Mouse (Mus musculus) hindbrain, embryonic 11.5 days (tissue): ENCODE measurements at regions not wholly inside any gene's neighbourhood (a gene's known extent, or its start where the extent isn't known, plus 50 kb on each side); places are given as distances from the start of the nearest gene placed in this dataset.

Experiments used
- ATAC-seq: fragments of 200-750 bp; cut with Nextera tagmentation; 2 replicates; pipeline ENCODE4 v1.8.0; 2017; ENCODE audit warnings: mild to moderate bottlenecking, moderate TSS enrichment, moderate library complexity; ENCODE audit not compliant: low FRiP score
- DNase-seq: peaks from one replicate; pipeline ENCODE4 v3.0.0-alpha.2; 2015; ENCODE audit warnings: low spot score
- H3K27ac ChIP-seq: fragments of 300-500 bp; sonication (generic); 2 replicates; pipeline ENCODE4 v1.5.1; 2014; ENCODE audit warnings: mild to moderate bottlenecking, low read depth, low read length
- H3K27me3 ChIP-seq: fragments of 300-500 bp; sonication (generic); 2 replicates; pipeline ENCODE4 v1.6.1; 2014; ENCODE audit warnings: mild to moderate bottlenecking, low read length, moderate library complexity, mixed read lengths; ENCODE audit not compliant: control insufficient read depth, insufficient read depth
- H3K36me3 ChIP-seq: fragments of 300-500 bp; sonication (generic); 2 replicates; pipeline ENCODE4 v1.6.1; 2014; ENCODE audit warnings: mild to moderate bottlenecking, low read length, moderate library complexity, mixed read lengths; ENCODE audit not compliant: control insufficient read depth, insufficient read depth
- H3K4me1 ChIP-seq: fragments of 300-500 bp; sonication (generic); replicated peaks from 2 replicates; pipeline ENCODE4 v1.6.1; 2014; ENCODE audit warnings: low read length, mixed read lengths; ENCODE audit not compliant: control insufficient read depth, insufficient read depth
- H3K4me2 ChIP-seq: fragments of 300-500 bp; sonication (generic); replicated peaks from 2 replicates; pipeline ENCODE4 v1.6.1; 2014; ENCODE audit warnings: mild to moderate bottlenecking, low read depth, low read length
- H3K4me3 ChIP-seq: fragments of 300-500 bp; sonication (generic); 2 replicates; pipeline ENCODE4 v1.5.1; 2014; ENCODE audit warnings: low read depth, low read length
- H3K9ac ChIP-seq: fragments of 300-500 bp; sonication (generic); 2 replicates; pipeline ENCODE4 v1.6.1; 2014; ENCODE audit warnings: low read depth, low read length
- H3K9me3 ChIP-seq: fragments of 300-500 bp; sonication (generic); 2 replicates; pipeline ENCODE4 v1.6.1; 2016; ENCODE audit warnings: low read length; ENCODE audit not compliant: control insufficient read depth
- WGBS: fragments of 180-500 bp; shearing (Covaris S2); extraction: QIAGEN DNeasy Blood & Tissue Kit; methylation state at CpG from one replicate; pipeline ENCODE4 v1.1.7; 2014; 5-methylcytosine and 5-hydroxymethylcytosine counted together

DNA sequence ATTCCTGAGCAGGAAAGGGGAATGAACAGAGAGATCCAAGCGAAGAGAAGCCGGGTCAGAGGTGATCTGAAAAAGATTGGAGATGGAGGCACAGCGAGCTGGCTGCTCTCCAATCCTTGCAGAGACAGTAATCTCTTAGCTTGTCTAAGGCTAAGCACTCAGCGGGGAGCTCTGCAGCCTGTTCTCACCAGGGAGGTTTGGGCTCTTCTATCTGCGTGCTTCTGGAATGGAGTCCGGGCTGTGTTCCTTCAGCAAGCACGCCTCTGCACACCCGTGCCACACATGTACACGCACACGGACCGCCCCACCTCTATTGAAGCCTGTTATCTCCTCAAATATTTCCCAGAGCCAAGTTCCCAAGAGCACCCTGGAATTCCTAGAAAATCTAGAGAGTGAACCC lies 161.3 kb downstream of the Cct6b start:
- 42% methylated on average over 11 of the region's 11 CpGs for WGBS
- 0 out of 2 replicates have a peak, but pooled peaks cover 2% of the 10 kb centered on the region for H3K4me1 ChIP-seq
- H3K4me2 ChIP-seq: no peak overlapping the region
- 0 out of 2 replicates have a peak, but pooled peaks cover 3% of the 10 kb centered on the region for H3K27me3 ChIP-seq
- no peak overlapping the region for H3K9ac ChIP-seq
- H3K36me3 ChIP-seq: no peaks in the 10 kb centered on the region
- ATAC-seq (no peak), DNase-seq (no peak)
- H3K4me3 ChIP-seq: no peak overlapping the region
- H3K9me3 ChIP-seq: no peaks in the 10 kb centered on the region
- no peak overlapping the region for H3K27ac ChIP-seq

DNA sequence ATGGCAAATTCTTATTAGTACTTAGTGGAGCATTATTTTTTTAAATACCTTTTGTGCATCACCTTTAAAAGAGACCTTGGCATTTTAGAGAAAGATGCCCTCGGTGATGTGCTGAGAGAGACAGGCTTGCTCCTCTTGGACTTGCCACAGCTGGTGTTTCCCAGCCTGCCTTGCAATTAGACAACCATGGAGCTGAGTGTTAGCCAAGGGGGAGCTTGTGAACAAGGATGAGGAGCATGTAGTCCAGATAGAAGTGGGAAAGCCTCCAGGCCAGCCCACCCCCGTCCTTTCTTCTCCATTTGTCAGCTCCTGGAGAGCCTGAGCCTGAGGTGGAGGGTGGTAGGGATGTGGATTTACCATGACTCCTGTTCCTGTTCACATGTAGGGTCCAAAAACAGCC lies 161.9 kb downstream of the Cct6b start:
- Histone ChIP-seq H3K27ac (no peak overlapping the region), H3K4me1 (0 out of 2 replicates have a peak, but pooled peaks cover 2% of the 10 kb centered on the region), H3K9ac (no peak overlapping the region), H3K4me3 (no peak overlapping the region), H3K9me3 (no peaks in the 10 kb centered on the region), H3K27me3 (0 out of 2 replicates have a peak, but pooled peaks cover 3% of the 10 kb centered on the region), H3K36me3 (no peaks in the 10 kb centered on the region), H3K4me2 (no peak overlapping the region)
- DNase-seq (no peak), ATAC-seq (no peak)
- WGBS: 54% methylated on average over 2 of the region's 2 CpGs

DNA sequence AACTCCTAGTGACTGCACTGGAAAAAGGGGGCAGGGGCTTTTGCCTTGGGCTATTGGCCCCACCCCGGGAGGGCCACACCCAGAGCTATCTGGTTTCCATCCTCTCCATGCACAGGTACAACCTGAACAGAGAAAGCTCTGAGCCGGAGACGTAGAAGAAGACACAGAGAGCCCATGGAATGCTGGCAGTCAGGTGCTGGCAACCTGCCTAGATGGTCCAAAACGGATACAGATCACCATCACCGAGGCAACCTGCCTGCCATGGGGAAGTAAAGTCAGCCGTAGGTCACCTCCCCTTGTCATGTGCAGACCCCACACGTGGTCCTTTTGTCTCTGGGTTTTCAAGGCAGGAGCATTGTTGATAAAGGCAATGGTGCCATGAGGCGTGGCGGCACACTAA lies 164.0 kb downstream of the Cct6b start:
- WGBS: 70% methylated on average over 9 of the region's 9 CpGs
- H3K27me3 ChIP-seq: 0 out of 2 replicates have a peak, but pooled peaks cover 3% of the 10 kb centered on the region

DNA sequence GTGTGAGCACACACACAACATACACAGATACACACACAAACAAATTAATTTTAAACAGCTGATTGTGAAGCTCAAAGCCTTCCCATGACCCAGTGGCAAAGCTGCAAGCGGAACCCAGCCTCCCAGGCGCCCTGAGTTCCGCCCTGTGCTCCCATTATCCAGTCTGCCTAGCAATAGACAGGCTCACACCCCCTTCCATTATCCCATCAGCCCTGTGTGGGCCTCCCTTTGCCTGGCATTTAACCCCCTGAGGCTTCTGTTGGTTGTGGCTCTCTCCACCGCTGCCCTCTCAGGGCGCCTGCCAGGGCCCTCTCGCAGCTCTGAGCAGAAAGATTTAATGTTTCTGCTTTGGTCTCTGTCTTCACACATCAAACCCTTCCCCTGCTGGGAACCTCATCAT lies 166.4 kb downstream of the Cct6b start:
- Histone ChIP-seq H3K27me3 (0 out of 2 replicates have a peak, but pooled peaks cover 3% of the 10 kb centered on the region), H3K9me3 (no peaks in the 10 kb centered on the region), H3K27ac (no peak overlapping the region), H3K4me1 (0 out of 2 replicates have a peak, but pooled peaks cover 2% of the 10 kb centered on the region), H3K4me3 (no peak overlapping the region), H3K36me3 (no peaks in the 10 kb centered on the region), H3K4me2 (no peak overlapping the region), H3K9ac (no peak overlapping the region)
- WGBS: 20% methylated on average over 6 of the region's 6 CpGs
- ATAC-seq (no peak), DNase-seq (no peak)

More for the DNA sequence above, 164.0 kb downstream of the Cct6b start:
- no peak for ATAC-seq
- Histone ChIP-seq H3K4me1 (0 out of 2 replicates have a peak, but pooled peaks cover 2% of the 10 kb centered on the region), H3K4me2 (no peak overlapping the region), H3K9ac (no peak overlapping the region), H3K9me3 (no peaks in the 10 kb centered on the region), H3K27ac (no peak overlapping the region), H3K36me3 (no peaks in the 10 kb centered on the region), H3K4me3 (no peak overlapping the region)
- no peak for DNase-seq

DNA sequence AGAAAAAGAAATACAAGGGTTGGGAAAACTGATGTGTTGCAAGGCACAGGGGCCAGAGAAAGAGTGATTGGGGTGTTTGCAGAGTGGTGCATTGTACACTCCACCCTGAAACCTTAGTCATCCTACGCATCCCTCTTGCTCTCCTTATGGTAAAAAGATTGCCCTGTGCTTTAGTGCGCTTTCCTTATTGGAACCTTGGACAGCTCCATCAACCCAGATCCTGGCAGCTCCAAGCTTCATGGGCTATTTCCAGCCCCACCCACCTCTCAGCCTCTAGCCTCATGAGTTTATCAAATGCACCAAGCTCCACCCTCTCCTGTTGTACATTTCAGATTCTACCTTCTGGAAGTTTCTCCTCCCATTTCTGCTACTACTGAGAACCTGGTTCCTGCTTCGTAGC lies 167.3 kb downstream of the Cct6b start:
- no peak overlapping the region for H3K27ac ChIP-seq
- no peaks in the 10 kb centered on the region for H3K36me3 ChIP-seq
- H3K27me3 ChIP-seq: no peaks in the 10 kb centered on the region
- H3K4me1 ChIP-seq: 0 out of 2 replicates have a peak, but pooled peaks cover 2% of the 10 kb centered on the region
- H3K9ac ChIP-seq: no peak overlapping the region
- 73% methylated on average over 3 of the region's 3 CpGs for WGBS
- ATAC-seq (no peak), DNase-seq (no peak)
- no peak overlapping the region for H3K4me3 ChIP-seq
- H3K4me2 ChIP-seq: no peak overlapping the region
- H3K9me3 ChIP-seq: no peaks in the 10 kb centered on the region

DNA sequence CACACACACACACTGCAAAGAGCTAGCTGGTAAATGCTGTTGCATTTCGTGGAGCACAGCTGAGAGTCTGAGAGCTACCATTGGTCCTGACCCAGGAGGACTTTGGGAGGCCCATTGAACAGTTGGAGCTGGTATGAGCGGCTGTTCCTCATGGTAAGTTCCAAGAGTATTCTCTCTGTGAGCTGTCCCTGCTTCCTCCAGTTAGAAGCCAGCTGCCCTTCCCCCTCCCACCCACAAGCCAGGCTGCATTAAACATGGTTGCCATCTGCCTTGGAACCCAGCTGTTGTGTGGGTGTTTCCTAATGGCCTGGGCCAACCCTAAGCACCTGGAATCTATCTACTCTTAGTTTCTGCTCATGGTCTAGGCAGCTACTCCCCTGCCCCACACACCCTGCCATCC lies 174.4 kb downstream of the Cct6b start:
- no peak overlapping the region for H3K9ac ChIP-seq
- no peak overlapping the region for H3K4me3 ChIP-seq
- 72% methylated on average over 2 of the region's 2 CpGs for WGBS
- DNase-seq: no peak
- no peak overlapping the region for H3K4me2 ChIP-seq
- no peaks in the 10 kb centered on the region for H3K4me1 ChIP-seq
- H3K27me3 ChIP-seq: no peaks in the 10 kb centered on the region
- no peak for ATAC-seq
- no peak overlapping the region for H3K27ac ChIP-seq
- H3K36me3 ChIP-seq: no peaks in the 10 kb centered on the region
- H3K9me3 ChIP-seq: no peaks in the 10 kb centered on the region

DNA sequence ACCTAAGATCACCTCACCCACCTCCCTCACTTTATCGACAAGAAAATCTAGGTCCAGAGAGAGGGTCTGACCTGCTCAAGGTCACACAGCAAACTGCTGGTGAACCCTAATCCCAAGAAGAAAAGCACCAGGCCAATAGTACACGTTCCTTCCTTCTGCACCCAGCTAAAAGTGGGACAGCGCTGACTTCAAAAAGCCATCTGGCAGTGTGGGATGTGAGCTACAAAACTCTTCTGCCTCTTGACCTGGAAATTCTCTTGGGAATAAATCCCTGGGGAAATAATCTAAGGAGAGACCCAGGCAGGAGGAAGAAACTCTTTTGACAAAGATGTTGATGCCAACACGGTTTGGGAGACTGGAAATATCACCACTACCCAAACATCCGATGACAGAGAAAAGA lies 175.4 kb downstream of the Cct6b start:
- no peaks in the 10 kb centered on the region for H3K4me1 ChIP-seq
- H3K4me2 ChIP-seq: no peak overlapping the region
- H3K27ac ChIP-seq: no peak overlapping the region
- DNase-seq (no peak), ATAC-seq (no peak)
- 91% methylated on average over 5 of the region's 5 CpGs for WGBS
- H3K9ac ChIP-seq: no peak overlapping the region
- no peaks in the 10 kb centered on the region for H3K9me3 ChIP-seq
- H3K27me3 ChIP-seq: no peaks in the 10 kb centered on the region
- no peak overlapping the region for H3K4me3 ChIP-seq
- no peaks in the 10 kb centered on the region for H3K36me3 ChIP-seq

DNA sequence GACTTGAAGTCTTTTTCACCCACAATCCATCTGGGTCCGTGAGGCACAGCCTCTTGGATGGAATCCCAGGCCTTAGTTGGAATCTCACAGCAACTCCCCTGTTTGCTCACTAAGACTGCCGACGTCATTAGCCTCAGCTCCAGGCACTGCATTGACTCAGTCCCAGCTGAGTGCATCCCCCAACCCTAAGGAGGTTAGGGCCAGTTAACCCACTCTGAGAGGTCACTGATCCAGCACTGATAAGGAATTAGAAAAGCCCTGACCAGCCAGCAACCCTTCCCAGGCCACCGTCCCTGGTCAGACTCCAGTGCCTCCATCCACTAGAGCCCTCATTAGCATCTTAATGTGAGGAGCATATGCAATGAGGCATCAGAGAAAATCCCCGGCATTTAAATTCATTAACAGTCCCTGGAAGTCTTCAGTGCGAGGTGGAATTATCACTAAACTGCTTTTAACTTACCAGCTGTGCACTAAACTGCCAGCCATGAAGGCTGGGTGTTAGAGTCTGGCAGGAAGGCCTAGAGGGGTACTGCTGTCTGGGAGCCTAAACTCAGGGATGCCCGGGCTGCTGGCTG lies 184.2 kb downstream of the Cct6b start:
- DNase-seq (peak; percentile 27), ATAC-seq (peak; percentile 74)
- H3K36me3 ChIP-seq: no peaks in the 10 kb centered on the region
- no peak overlapping the region for H3K4me2 ChIP-seq
- no peaks in the 10 kb centered on the region for H3K27me3 ChIP-seq
- no peak overlapping the region for H3K9ac ChIP-seq
- H3K27ac ChIP-seq: peak overlapping the region; percentile 67; the same call in 1 of the 2 replicates
- H3K4me1 ChIP-seq: no peaks in the 10 kb centered on the region
- H3K9me3 ChIP-seq: no peaks in the 10 kb centered on the region
- H3K4me3 ChIP-seq: no peak overlapping the region
- 19% methylated on average over 7 of the region's 7 CpGs for WGBS

DNA sequence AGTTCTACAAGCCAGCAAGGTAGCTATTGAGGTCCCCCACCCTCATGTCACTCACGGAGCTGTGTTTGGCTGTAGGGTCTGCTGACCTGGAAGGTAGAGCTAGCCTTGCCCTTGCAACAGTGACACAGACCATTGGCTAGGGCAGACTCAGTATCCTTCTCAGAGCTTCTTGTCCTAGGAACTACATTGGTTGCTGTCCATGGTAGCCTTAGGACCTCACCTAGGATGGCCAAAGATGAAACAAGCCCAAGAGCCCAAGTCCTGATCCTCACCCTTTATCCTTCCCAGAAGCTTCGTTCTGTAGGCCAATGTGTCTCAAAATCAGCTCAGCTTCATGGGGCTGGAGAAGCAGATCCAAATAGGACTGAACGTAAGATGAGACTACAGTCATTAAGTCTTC lies 187.3 kb downstream of the Tmem132e start:
- Histone ChIP-seq H3K36me3 (no peaks in the 10 kb centered on the region), H3K27me3 (no peaks in the 10 kb centered on the region), H3K9me3 (no peaks in the 10 kb centered on the region), H3K4me2 (no peak overlapping the region), H3K27ac (no peak overlapping the region), H3K4me3 (no peak overlapping the region), H3K9ac (no peak overlapping the region), H3K4me1 (no peaks in the 10 kb centered on the region)
- 56% methylated on average over 3 of the region's 3 CpGs for WGBS
- ATAC-seq: no peak
- no peak for DNase-seq
